Mouse (Mus musculus) myocyte (in vitro differentiated cells): ENCODE measurements around the gene 4930404N11Rik. TPM values are rescaled to one million over a fixed set of nuclear protein-coding genes. Genes with fewer than 3 reads are reported as not detected.

Experiments
- H3K27me3 ChIP-seq: one replicate; pipeline ENCODE4 v1.6.1; 2011; ENCODE audit not compliant: control insufficient read depth, insufficient read depth, insufficient read length
- H3K36me3 ChIP-seq: one replicate; pipeline ENCODE4 v1.6.1; 2011; ENCODE audit not compliant: control insufficient read depth, insufficient read depth
- H3K4me2 ChIP-seq: one replicate; pipeline ENCODE4 v1.6.1; 2011; ENCODE audit warnings: low read depth, control low read depth
- H3K4me3 ChIP-seq: one replicate; pipeline ENCODE4 v1.5.1; 2011; ENCODE audit warnings: mild to moderate bottlenecking, control low read depth, moderate library complexity
- H3K79me2 ChIP-seq: one replicate; pipeline ENCODE4 v1.6.1; 2011; ENCODE audit not compliant: control insufficient read depth, insufficient read depth
- H3ac ChIP-seq: one replicate; pipeline ENCODE4 v1.6.1; 2011; ENCODE audit not compliant: control insufficient read depth, insufficient read length
- CEBPB ChIP-seq: IDR thresholded peaks from 2 replicates; pipeline ENCODE4 v1.6.1; 2011; ENCODE audit warnings: mild to moderate bottlenecking, moderate library complexity; ENCODE audit not compliant: poor library complexity, insufficient read depth, severe bottlenecking
- E2F4 ChIP-seq: IDR thresholded peaks from one replicate; pipeline ENCODE4 v1.6.1; 2011; ENCODE audit warnings: mild to moderate bottlenecking, control low read depth, moderate library complexity; ENCODE audit not compliant: insufficient read depth
- MAX ChIP-seq: IDR thresholded peaks from one replicate; pipeline ENCODE4 v1.6.1; 2011; ENCODE audit warnings: low read depth, mild to moderate bottlenecking, control low read depth
- MYOD1 ChIP-seq, 3 experiments: IDR thresholded peaks; one replicate each; pipeline ENCODE4 v1.6.1; 2011; ENCODE audit warnings: control low read depth in 2 of 3, low read depth in 2 of 3, mild to moderate bottlenecking in 2 of 3, moderate library complexity in 1 of 3; ENCODE audit not compliant: insufficient read length in 2 of 3, control insufficient read depth in 1 of 3
- MYOG ChIP-seq, 3 experiments: IDR thresholded peaks; one replicate each; pipeline ENCODE4 v1.6.1; 2011; ENCODE audit warnings: control low read depth in 2 of 3, low read depth in 2 of 3, mild to moderate bottlenecking in 2 of 3; ENCODE audit not compliant: insufficient read length in 2 of 3, control insufficient read depth in 1 of 3, insufficient read depth in 1 of 3
- POLR2A ChIP-seq: IDR thresholded peaks from one replicate; pipeline ENCODE4 v1.6.1; 2011; ENCODE audit warnings: low read depth, mild to moderate bottlenecking, control low read depth, moderate library complexity; ENCODE audit not compliant: insufficient read length
- POLR2AphosphoS2 ChIP-seq: IDR thresholded peaks from one replicate; pipeline ENCODE4 v1.6.1; 2011; ENCODE audit warnings: low read depth, control low read depth; ENCODE audit not compliant: insufficient read length
- REST ChIP-seq: IDR thresholded peaks from one replicate; pipeline ENCODE4 v1.6.1; 2011; ENCODE audit warnings: mild to moderate bottlenecking, control low read depth, moderate library complexity; ENCODE audit not compliant: insufficient read depth, insufficient read length
- SRF ChIP-seq: IDR thresholded peaks from one replicate; pipeline ENCODE4 v1.6.1; 2011; ENCODE audit warnings: low read depth; ENCODE audit not compliant: control insufficient read depth, insufficient read length
- TCF12 ChIP-seq: IDR thresholded peaks from one replicate; pipeline ENCODE4 v1.6.1; 2011; ENCODE audit warnings: mild to moderate bottlenecking, control low read depth; ENCODE audit not compliant: poor library complexity, insufficient read depth, severe bottlenecking
- TCF3 ChIP-seq: IDR thresholded peaks from one replicate; pipeline ENCODE4 v1.6.1; 2011; ENCODE audit warnings: low read depth, control low read depth; ENCODE audit not compliant: insufficient read length
- USF1 ChIP-seq: IDR thresholded peaks from one replicate; pipeline ENCODE4 v1.6.1; 2011; ENCODE audit warnings: low read depth, mild to moderate bottlenecking, control low read depth, moderate library complexity
- polyA plus RNA-seq: library from polyadenylated mRNA; unstranded; fragments of >200 nt; fragmentation: generic; extraction: Trizol; gene quantifications from one replicate; pipeline ENCODE4 v1.2.1, GENCODE M21; 2012; ENCODE audit warnings: missing spikeins

The 4930404N11Rik gene
- polyA plus RNA-seq, 1 experiment = 0.92 TPM

DNA sequence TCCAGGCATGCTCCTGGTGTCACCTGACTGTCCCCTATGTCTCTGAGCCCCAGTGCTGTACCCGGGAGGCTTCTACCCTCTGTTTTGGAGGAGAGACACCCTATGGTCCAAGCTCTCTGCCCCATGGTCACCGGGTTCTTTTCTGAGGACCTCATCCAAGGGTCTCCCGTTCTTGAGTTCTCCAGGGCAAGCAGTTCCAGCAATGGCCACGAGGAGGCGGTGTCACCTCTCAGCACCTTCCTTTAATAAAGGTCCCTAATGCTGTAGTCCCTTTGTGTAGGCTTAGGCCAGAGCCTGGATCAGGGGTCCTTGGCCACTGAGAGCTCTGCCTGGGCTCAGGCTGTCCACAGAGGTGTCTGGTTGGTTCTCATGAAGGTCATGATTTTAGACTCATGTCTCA is 29.5 kb upstream of the 4930404N11Rik start:
- H3K36me3 ChIP-seq = peaks cover 7% of the 10 kb centered on the region
- TF ChIP-seq MAX (no peak), USF1 (no peak), TCF12 (no peak), MYOD1 (IDR thresholded peaks at IDR 0.05; ENCODE audit: control insufficient read depth in 1 of 3, insufficient read length in 2 of 3, low read depth in 2 of 3) (no peak), CEBPB (no peak), POLR2A (no peak), E2F4 (no peak), POLR2AphosphoS2 (no peak), TCF3 (no peak), MYOG (IDR thresholded peaks at IDR 0.05; ENCODE audit: control insufficient read depth in 1 of 3, insufficient read depth in 1 of 3, insufficient read length in 2 of 3, low read depth in 2 of 3) (no peak), REST (no peak), SRF (no peak)
- H3K4me3 ChIP-seq = no peak overlapping the region
- no peak overlapping the region for H3ac ChIP-seq
- no peak overlapping the region for H3K4me2 ChIP-seq
- no peaks in the 10 kb centered on the region for H3K27me3 ChIP-seq
- H3K79me2 ChIP-seq = no peaks in the 10 kb centered on the region

DNA sequence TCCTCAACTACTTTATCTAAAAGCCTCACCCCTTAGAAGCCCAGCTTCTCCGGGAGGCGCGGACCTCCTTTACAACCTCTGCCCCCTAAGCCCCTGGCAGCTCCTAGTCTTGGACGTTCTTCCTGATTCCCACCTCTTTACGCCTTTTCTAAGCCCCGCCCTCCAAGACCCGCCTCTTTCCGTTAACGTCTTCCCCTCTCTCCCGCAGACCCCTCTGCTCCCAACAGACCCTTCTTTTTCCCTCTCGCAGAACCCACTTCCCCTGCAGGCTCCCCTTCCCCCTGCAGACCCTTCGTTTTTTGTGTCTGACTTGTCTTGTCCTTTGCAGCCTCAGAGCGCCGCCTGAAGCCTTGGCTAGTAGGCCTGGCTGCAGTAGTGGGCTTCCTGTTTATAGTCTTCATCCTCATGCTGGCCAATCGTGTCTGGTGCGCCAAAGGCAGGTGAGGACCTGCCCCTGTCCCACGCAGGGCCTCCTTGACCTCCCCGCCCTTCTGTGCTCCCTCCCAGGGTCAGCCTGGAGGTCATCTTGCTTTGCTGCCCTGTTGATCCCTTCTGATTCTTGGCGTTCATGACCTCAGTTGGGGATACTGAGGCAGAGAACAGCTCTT is 27.9 kb upstream of the 4930404N11Rik start:
- H3K4me3 ChIP-seq = no peak overlapping the region
- no peak for TF ChIP-seq SRF
- TF ChIP-seq POLR2A = peak; percentile 10
- no peak for TF ChIP-seq CEBPB
- no peak for TF ChIP-seq MAX
- TF ChIP-seq TCF3 = no peak
- TF ChIP-seq MYOG (IDR thresholded peaks at IDR 0.05; ENCODE audit: control insufficient read depth in 1 of 3, insufficient read depth in 1 of 3, insufficient read length in 2 of 3, low read depth in 2 of 3) = no peak
- peak; percentile 68 for TF ChIP-seq POLR2AphosphoS2
- TF ChIP-seq REST = no peak
- no peak for TF ChIP-seq MYOD1 (IDR thresholded peaks at IDR 0.05; ENCODE audit: control insufficient read depth in 1 of 3, insufficient read length in 2 of 3, low read depth in 2 of 3)
- no peaks in the 10 kb centered on the region for H3K79me2 ChIP-seq
- no peaks in the 10 kb centered on the region for H3K27me3 ChIP-seq
- H3K36me3 ChIP-seq = peaks cover 13% of the 10 kb centered on the region
- H3K4me2 ChIP-seq = no peak overlapping the region
- H3ac ChIP-seq = no peak overlapping the region

DNA sequence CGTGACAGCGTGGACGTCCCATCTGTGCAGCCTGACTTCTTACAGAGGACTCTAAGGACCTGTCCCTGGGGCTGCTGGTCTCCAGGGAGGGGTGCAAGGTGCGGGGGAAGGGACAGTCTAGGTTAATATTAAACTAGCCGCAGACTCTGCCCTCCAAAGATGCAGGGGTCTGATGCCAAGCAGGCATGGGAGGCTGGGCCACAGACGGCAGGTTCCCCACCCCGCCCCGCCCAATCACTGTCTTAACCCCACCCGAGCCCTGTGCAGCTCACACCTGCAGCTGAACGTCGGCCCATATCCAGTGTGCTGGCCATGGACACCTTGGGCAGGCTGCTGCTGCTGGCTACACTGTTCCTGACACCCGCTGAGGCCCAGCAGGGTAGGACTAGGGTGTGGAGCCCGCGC is 27.2 kb upstream of the 4930404N11Rik start, which contains the start of gene Smim24:
TSS of gene Smim24 (plus strand) at position 271 of the 405 bp plus-strand sequence.
- TF ChIP-seq CEBPB (no peak), POLR2A (peak; percentile 25), MAX (no peak), POLR2AphosphoS2 (peak; percentile 78)
- H3K36me3 ChIP-seq = peaks cover 8% of the 10 kb centered on the region
- H3ac ChIP-seq = no peak within 1 kb of the TSS
- no peaks in the 10 kb centered on the region for H3K27me3 ChIP-seq
- no peak within 1 kb of the TSS for H3K4me3 ChIP-seq
- H3K4me2 ChIP-seq = no peak within 1 kb of the TSS
- H3K79me2 ChIP-seq = no peaks in the 10 kb centered on the region

DNA sequence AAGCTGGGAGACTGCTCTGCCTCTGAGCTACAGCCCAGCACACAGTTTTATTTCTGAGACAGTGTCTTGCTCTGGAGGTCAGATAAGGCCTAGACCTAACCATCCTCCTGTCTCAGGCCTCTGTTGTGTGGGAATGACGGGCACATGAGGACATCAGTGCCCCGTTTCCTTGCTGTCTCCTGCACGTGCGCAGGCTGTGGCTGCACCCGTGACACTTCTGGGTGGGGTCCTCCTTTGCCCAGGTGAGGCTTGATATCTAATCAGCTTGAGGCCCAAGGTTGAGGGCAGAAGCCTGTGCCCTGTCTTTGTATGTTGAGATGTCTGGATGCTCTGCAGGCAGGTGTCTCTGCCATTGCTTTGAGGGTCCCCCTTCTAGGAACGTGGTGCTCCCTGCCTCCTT is 26.7 kb upstream of the 4930404N11Rik start:
- Histone ChIP-seq H3K79me2 (no peaks in the 10 kb centered on the region), H3K4me2 (no peak overlapping the region), H3K4me3 (no peak overlapping the region), H3K36me3 (peaks cover 8% of the 10 kb centered on the region), H3ac (no peak overlapping the region), H3K27me3 (no peaks in the 10 kb centered on the region)
- TF ChIP-seq MYOD1 (IDR thresholded peaks at IDR 0.05; ENCODE audit: control insufficient read depth in 1 of 3, insufficient read length in 2 of 3, low read depth in 2 of 3) = no peak
- TF ChIP-seq POLR2AphosphoS2 = peak; percentile 68
- no peak for TF ChIP-seq TCF12
- TF ChIP-seq TCF3 = no peak
- TF ChIP-seq REST = no peak
- TF ChIP-seq POLR2A = no peak
- TF ChIP-seq E2F4 = no peak
- TF ChIP-seq SRF = no peak
- no peak for TF ChIP-seq USF1

DNA sequence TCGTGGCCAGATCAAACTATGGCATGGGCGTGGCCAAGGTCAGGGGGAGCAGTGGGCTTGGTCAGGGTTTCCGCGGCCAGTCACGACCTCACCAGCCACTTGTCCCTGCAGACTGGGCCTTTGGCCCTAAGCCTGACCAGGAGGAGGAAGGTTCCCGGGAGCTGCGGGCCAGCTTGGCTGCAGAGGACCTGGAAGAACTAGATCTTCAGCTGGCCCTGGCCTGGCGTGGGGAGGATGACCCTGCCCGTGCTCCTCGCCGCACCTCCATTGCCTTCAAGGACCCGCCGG is 25.0 kb upstream of the 4930404N11Rik start:
- H3K4me3 ChIP-seq = no peak overlapping the region

More for the DNA sequence above, 25.0 kb upstream of the 4930404N11Rik start:
- peaks cover 3% of the 10 kb centered on the region for H3K79me2 ChIP-seq
- H3K27me3 ChIP-seq = no peaks in the 10 kb centered on the region
- H3ac ChIP-seq = no peak overlapping the region
- peaks cover 17% of the 10 kb centered on the region for H3K36me3 ChIP-seq
- H3K4me2 ChIP-seq = no peak overlapping the region
- TF ChIP-seq REST (no peak), POLR2A (no peak), TCF3 (no peak), MYOD1 (IDR thresholded peaks at IDR 0.05; ENCODE audit: control insufficient read depth in 1 of 3, insufficient read length in 2 of 3, low read depth in 2 of 3) (no peak), MAX (no peak), E2F4 (no peak), USF1 (no peak), MYOG (IDR thresholded peaks at IDR 0.05; ENCODE audit: control insufficient read depth in 1 of 3, insufficient read depth in 1 of 3, insufficient read length in 2 of 3, low read depth in 2 of 3) (no peak), POLR2AphosphoS2 (no peak), CEBPB (no peak), SRF (no peak)
